Mouse (Mus musculus) frontal cortex, adult 2 months (tissue): ENCODE results near the gene Tef. TPM values are rescaled to one million over a fixed set of nuclear protein-coding genes. Genes with fewer than 3 reads are reported as not detected.
A peak's percentile ranks its signal among the peaks of the same experiment; 100 is the strongest.

ENCODE experiments used
- DNase-seq, 2 experiments: peaks; one replicate each; pipeline ENCODE4 v3.0.0; 2022; ENCODE audit warnings: low spot score in 1 of 2; ENCODE audit errors: extremely low spot score in 1 of 2
- polyA plus RNA-seq: library from polyadenylated mRNA; depleted of rRNA; stranded (reverse); fragments of >200 nt; gene quantifications from 2 replicates; pipeline ENCODE4 v1.2.3, GENCODE M21; 2012; rRNA removed

Tef gene
- polyA plus RNA-seq, 1 experiment = 256 TPM

DNA sequence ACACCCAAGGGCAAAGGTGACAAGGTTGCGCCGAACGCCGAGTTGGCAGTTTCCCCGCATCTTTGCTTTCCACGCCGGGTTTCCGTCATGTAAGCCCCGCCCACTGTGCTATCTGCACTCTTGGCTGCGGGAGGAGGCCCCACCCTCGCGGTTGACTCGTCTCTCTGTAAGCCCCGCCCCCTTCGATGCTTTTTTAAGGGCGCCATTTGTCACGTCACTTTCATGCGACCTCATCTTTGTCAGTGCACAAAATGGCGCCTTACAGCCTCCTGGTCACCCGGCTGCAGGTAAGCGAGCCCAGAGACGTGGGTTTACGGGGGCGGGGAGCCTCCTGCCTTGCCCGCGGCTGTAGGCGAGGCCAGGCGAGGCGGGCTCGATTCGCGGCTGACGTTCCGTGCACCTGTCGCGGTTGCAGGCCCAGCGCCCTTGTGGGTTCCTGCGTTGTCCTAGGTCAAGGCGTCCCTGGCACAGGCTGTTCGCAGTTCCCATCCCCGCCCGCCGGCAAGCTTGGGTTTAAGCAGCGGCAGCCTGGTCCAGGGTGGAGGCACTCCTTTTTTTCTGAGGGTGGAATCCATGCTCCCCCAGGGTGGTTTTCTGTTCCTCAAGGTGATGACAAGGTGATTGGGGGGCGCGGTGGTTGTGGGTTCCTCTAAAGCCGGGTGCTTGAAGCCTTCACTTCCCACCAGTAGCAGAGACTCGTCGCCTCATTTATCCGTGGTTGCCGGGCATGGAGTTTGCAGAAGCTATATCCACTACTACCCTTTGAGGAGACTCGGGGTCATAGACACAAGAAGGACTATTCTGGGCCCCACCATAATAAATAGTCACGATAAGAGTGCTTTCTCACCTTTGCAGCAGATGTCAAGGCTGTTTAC is 70.3 kb downstream of the Tef start, which contains the start of gene Aco2:
TSS of gene Aco2 (plus strand) at position 48 of the 875 bp plus-strand sequence.
- DNase-seq = peak; percentile 98 to 100

Other genes with a start within 250 kb of the Tef start
- 33.5 and 35.3 TPM in 2 replicates for gene Ep300, start 217.1 kb upstream of the Tef start, polyA plus RNA-seq
- 28.8 and 30.3 TPM in 2 replicates for gene L3mbtl2, start 138.5 kb upstream of the Tef start, polyA plus RNA-seq
- 20.2 and 20.8 TPM in 2 replicates for gene Chadl, start 105.1 kb upstream of the Tef start, polyA plus RNA-seq
- gene Zc3h7b, start 57.4 kb upstream of the Tef start, polyA plus RNA-seq = 82.6 and 89.3 TPM in 2 replicates
- 131 and 140 TPM in 2 replicates for gene Rangap1, start 56.9 kb upstream of the Tef start, polyA plus RNA-seq
- gene Tob2, start 56.4 kb downstream of the Tef start, polyA plus RNA-seq = 21.1 and 22.6 TPM in 2 replicates
- 47.0 and 53.8 TPM in 2 replicates for gene Phf5a, start 69.5 kb downstream of the Tef start, polyA plus RNA-seq
- gene Aco2, start 69.9 kb downstream of the Tef start, polyA plus RNA-seq = 534 and 538 TPM in 2 replicates
- gene Polr3h, start 123.8 kb downstream of the Tef start, polyA plus RNA-seq = 48.7 and 59.8 TPM in 2 replicates
- 228 and 277 TPM in 2 replicates for gene Csdc2, start 134.3 kb downstream of the Tef start, polyA plus RNA-seq
- 283 and 289 TPM in 2 replicates for gene Pmm1, start 158.5 kb downstream of the Tef start, polyA plus RNA-seq
- gene 1700029P11Rik, start 178.1 kb downstream of the Tef start, polyA plus RNA-seq = not detected in 2 replicates
- gene Xrcc6, start 185.4 kb downstream of the Tef start, polyA plus RNA-seq = 23.3 and 27.2 TPM in 2 replicates
- 112 and 120 TPM in 2 replicates for gene Desi1, start 231.4 kb downstream of the Tef start, polyA plus RNA-seq
- 132 and 144 TPM in 2 replicates for gene Snu13, start 245.2 kb downstream of the Tef start, polyA plus RNA-seq